Mouse (Mus musculus): Measurements from ENCODE around the gene Kcnj14. TPM values are rescaled to one million over a fixed set of nuclear protein-coding genes. Genes with fewer than 3 reads are reported as not detected.

Kcnj14 gene
- polyA plus RNA-seq, 1 experiment from 2014 or later = 0.14 TPM

DNA sequence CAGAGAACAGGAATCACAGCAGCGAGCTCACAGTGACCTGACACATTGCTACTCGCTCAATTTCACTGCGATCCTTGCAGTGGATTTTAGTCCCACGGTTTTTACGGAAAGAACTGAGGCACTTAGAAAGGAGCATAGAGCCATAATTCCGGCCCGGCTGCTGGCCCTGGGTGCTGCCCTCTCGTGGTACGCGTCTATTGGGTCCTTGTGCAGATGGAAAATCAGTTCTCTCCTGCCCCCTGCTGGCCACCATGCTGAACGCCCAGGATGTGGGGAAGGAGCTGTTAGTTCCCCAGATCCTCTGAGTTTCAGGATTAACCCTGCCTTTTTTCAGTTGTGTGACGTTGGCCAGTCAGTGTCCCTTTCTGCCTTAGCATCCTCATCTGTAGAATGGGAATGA, 23.2 kb downstream of the Kcnj14 start:
- ATAC-seq (ENCODE audit: low read depth) = peak; percentile 44
- H3K9me3 ChIP-seq (replicated peaks; ENCODE audit: control insufficient read depth, low read length) = no peaks in the 10 kb centered on the region
- H3K9ac ChIP-seq (ENCODE audit: low read depth, low read length) = no peak overlapping the region
- H3K4me2 ChIP-seq (ENCODE audit: low read depth, low read length) = peak overlapping the region; percentile 59
- no peak overlapping the region for H3K27ac ChIP-seq (ENCODE audit: low read length)
- H3K36me3 ChIP-seq (ENCODE audit: control insufficient read depth, insufficient read depth) = no peaks in the 10 kb centered on the region
- WGBS (ENCODE audit: insufficient replicate concordance) = 2% methylated on average over 12 of the region's 12 CpGs
- peaks cover 35% of the 10 kb centered on the region for H3K4me1 ChIP-seq (ENCODE audit: control insufficient read depth, low read depth, low read length)
- peak overlapping the region; percentile 36 for H3K4me3 ChIP-seq (ENCODE audit: low read depth, low read length)
- H3K27me3 ChIP-seq (ENCODE audit: control insufficient read depth, insufficient read depth, low read depth, low read length) = peaks cover 37% of the 10 kb centered on the region

GRCm38 (mm10) chr7:45800546-45801204, 23.9 kb downstream of the Kcnj14 start:
- peak; percentile 40 for ATAC-seq (ENCODE audit: low read depth)
- WGBS (ENCODE audit: insufficient replicate concordance) = 3% methylated on average over 24 of the region's 25 CpGs
- no peak overlapping the region for H3K27ac ChIP-seq (ENCODE audit: low read length)
- H3K4me3 ChIP-seq (ENCODE audit: low read depth, low read length) = peak overlapping the region; percentile 36
- no peaks in the 10 kb centered on the region for H3K9me3 ChIP-seq (replicated peaks; ENCODE audit: control insufficient read depth, low read length)
- no peaks in the 10 kb centered on the region for H3K36me3 ChIP-seq (ENCODE audit: control insufficient read depth, insufficient read depth)
- peaks cover 41% of the 10 kb centered on the region for H3K27me3 ChIP-seq (ENCODE audit: control insufficient read depth, insufficient read depth, low read depth, low read length)
- H3K9ac ChIP-seq (ENCODE audit: low read depth, low read length) = peak overlapping the region; percentile 22; the same call in 1 of the 2 replicates
- peaks cover 38% of the 10 kb centered on the region for H3K4me1 ChIP-seq (ENCODE audit: control insufficient read depth, low read depth, low read length)
- H3K4me2 ChIP-seq (ENCODE audit: low read depth, low read length) = peak overlapping the region; percentile 59

GRCm38 (mm10) chr7:45800001-45800400, 24.6 kb downstream of the Kcnj14 start:
- Histone ChIP-seq H3K36me3 (ENCODE audit: control insufficient read depth, insufficient read depth) (no peaks in the 10 kb centered on the region), H3K27ac (ENCODE audit: low read length) (no peak overlapping the region), H3K4me3 (ENCODE audit: low read depth, low read length) (peak overlapping the region; percentile 36; the same call in 1 of the 2 replicates), H3K9ac (ENCODE audit: low read depth, low read length) (no peak overlapping the region), H3K9me3 (replicated peaks; ENCODE audit: control insufficient read depth, low read length) (no peaks in the 10 kb centered on the region), H3K4me2 (ENCODE audit: low read depth, low read length) (peak overlapping the region; percentile 59; the same call in 1 of the 2 replicates), H3K4me1 (ENCODE audit: control insufficient read depth, low read depth, low read length) (peaks cover 38% of the 10 kb centered on the region), H3K27me3 (ENCODE audit: control insufficient read depth, insufficient read depth, low read depth, low read length) (peaks cover 44% of the 10 kb centered on the region)
- WGBS (ENCODE audit: insufficient replicate concordance) = 28% methylated on average over 7 of the region's 7 CpGs
- no peak for ATAC-seq (ENCODE audit: low read depth)

DNA sequence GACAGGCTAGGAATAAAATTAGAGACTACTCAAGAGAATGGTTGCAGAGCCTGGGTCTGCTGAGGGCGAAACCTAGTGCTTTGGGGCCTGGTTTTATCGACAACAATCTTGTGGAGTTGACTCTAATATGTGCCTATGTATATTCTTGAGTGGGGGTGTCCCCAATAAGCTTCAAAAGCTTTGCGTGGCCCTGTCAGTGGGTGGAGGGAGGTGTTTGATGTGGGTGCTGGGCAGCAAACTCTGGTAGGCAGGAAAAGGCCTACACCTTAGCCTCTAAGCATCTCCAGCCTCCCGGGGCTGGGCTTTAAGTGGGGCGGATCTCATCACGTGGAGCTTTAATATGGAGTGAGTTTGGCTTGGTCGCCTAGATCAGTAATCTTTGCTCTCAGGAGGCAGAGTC, 25.7 kb downstream of the Kcnj14 start:
- Histone ChIP-seq H3K4me3 (ENCODE audit: low read depth, low read length) (peak overlapping the region; percentile 57), H3K27ac (ENCODE audit: low read length) (no peak overlapping the region), H3K4me1 (ENCODE audit: control insufficient read depth, low read depth, low read length) (peaks cover 38% of the 10 kb centered on the region), H3K9ac (ENCODE audit: low read depth, low read length) (no peak overlapping the region), H3K4me2 (ENCODE audit: low read depth, low read length) (peak overlapping the region; percentile 76), H3K27me3 (ENCODE audit: control insufficient read depth, insufficient read depth, low read depth, low read length) (peaks cover 49% of the 10 kb centered on the region), H3K36me3 (ENCODE audit: control insufficient read depth, insufficient read depth) (no peaks in the 10 kb centered on the region), H3K9me3 (replicated peaks; ENCODE audit: control insufficient read depth, low read length) (no peaks in the 10 kb centered on the region)
- WGBS (ENCODE audit: insufficient replicate concordance) = 36% methylated on average over 7 of the region's 7 CpGs
- no peak for ATAC-seq (ENCODE audit: low read depth)

GRCm38 (mm10) chr7:45798511-45798836, 26.1 kb downstream of the Kcnj14 start:
- Histone ChIP-seq H3K27me3 (ENCODE audit: control insufficient read depth, insufficient read depth, low read depth, low read length) (peaks cover 49% of the 10 kb centered on the region), H3K9me3 (replicated peaks; ENCODE audit: control insufficient read depth, low read length) (no peaks in the 10 kb centered on the region), H3K27ac (ENCODE audit: low read length) (no peak overlapping the region), H3K4me2 (ENCODE audit: low read depth, low read length) (peak overlapping the region; percentile 76), H3K4me1 (ENCODE audit: control insufficient read depth, low read depth, low read length) (peaks cover 38% of the 10 kb centered on the region), H3K9ac (ENCODE audit: low read depth, low read length) (peak overlapping the region; percentile 41; the same call in 1 of the 2 replicates), H3K4me3 (ENCODE audit: low read depth, low read length) (peak overlapping the region; percentile 57), H3K36me3 (ENCODE audit: control insufficient read depth, insufficient read depth) (no peaks in the 10 kb centered on the region)
- under 1% methylated on average over 19 of the region's 19 CpGs for WGBS (ENCODE audit: insufficient replicate concordance)
- no peak for ATAC-seq (ENCODE audit: low read depth)

GRCm38 (mm10) chr7:45797661-45798510, 26.7 kb downstream of the Kcnj14 start:
- Histone ChIP-seq H3K36me3 (ENCODE audit: control insufficient read depth, insufficient read depth) (no peaks in the 10 kb centered on the region), H3K4me3 (ENCODE audit: low read depth, low read length) (peak overlapping the region; percentile 57), H3K27ac (ENCODE audit: low read length) (no peak overlapping the region), H3K27me3 (ENCODE audit: control insufficient read depth, insufficient read depth, low read depth, low read length) (peaks cover 54% of the 10 kb centered on the region), H3K4me1 (ENCODE audit: control insufficient read depth, low read depth, low read length) (peaks cover 38% of the 10 kb centered on the region), H3K4me2 (ENCODE audit: low read depth, low read length) (peak overlapping the region; percentile 76), H3K9me3 (replicated peaks; ENCODE audit: control insufficient read depth, low read length) (no peaks in the 10 kb centered on the region), H3K9ac (ENCODE audit: low read depth, low read length) (peak overlapping the region; percentile 41; the same call in 1 of the 2 replicates)
- WGBS (ENCODE audit: insufficient replicate concordance) = 2% methylated on average over 60 of the region's 60 CpGs
- no peak for ATAC-seq (ENCODE audit: low read depth)

DNA sequence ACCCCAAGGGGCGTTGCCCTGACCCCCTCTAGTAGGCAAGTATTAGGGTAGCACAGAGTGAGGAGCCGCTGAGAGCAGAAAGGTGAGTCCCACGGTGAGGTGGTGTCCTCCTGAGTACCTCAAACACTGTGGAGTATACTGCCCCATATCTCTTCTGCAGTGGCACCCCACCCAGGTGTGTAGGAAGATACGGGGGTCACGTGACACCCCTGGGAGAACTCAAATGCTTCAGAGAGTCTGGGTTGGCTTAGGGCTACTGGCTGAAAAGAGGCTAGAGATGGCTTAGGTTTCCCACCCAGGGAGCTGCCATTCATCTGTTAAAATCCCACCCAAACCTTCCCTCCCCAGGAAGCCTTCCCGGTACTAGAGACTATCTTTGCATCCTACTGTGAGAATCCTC, 27.6 kb downstream of the Kcnj14 start:
- Histone ChIP-seq H3K4me1 (ENCODE audit: control insufficient read depth, low read depth, low read length) (peaks cover 38% of the 10 kb centered on the region), H3K36me3 (ENCODE audit: control insufficient read depth, insufficient read depth) (no peaks in the 10 kb centered on the region), H3K9me3 (replicated peaks; ENCODE audit: control insufficient read depth, low read length) (no peaks in the 10 kb centered on the region), H3K27me3 (ENCODE audit: control insufficient read depth, insufficient read depth, low read depth, low read length) (peaks cover 55% of the 10 kb centered on the region), H3K4me3 (ENCODE audit: low read depth, low read length) (peak overlapping the region; percentile 57; the same call in 1 of the 2 replicates), H3K9ac (ENCODE audit: low read depth, low read length) (no peak overlapping the region), H3K27ac (ENCODE audit: low read length) (0 out of 2 replicates have a peak overlapping the region, but pooled peaks have one; percentile 45), H3K4me2 (ENCODE audit: low read depth, low read length) (peak overlapping the region; percentile 76)
- peak; percentile 84 for ATAC-seq (ENCODE audit: low read depth)
- 25% methylated on average over 6 of the region's 6 CpGs for WGBS (ENCODE audit: insufficient replicate concordance)

DNA sequence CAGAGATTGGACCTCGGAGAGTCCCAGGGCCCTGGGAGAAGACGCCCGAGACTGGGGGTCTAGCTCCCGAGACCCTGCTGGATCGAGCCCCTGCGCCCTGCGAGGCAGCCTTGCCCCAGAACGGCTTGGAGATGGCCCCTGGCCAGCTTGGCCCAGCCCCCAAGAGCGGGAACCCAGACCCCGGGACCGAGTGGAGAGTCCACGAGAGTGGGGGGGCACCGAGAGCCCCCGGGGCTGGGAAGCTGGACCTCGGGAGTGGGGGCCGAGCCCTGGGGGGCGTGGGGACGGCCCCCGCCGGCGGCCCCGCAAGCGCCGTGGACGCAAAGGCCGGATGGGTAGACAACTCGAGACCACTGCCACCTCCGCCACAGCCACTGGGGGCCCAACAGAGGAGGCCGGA, 29.6 kb downstream of the Kcnj14 start:
- Histone ChIP-seq H3K27me3 (ENCODE audit: control insufficient read depth, insufficient read depth, low read depth, low read length) (peaks cover 50% of the 10 kb centered on the region), H3K4me1 (ENCODE audit: control insufficient read depth, low read depth, low read length) (peaks cover 27% of the 10 kb centered on the region), H3K27ac (ENCODE audit: low read length) (no peak overlapping the region), H3K4me3 (ENCODE audit: low read depth, low read length) (no peak overlapping the region), H3K36me3 (ENCODE audit: control insufficient read depth, insufficient read depth) (no peaks in the 10 kb centered on the region), H3K9ac (ENCODE audit: low read depth, low read length) (no peak overlapping the region), H3K9me3 (replicated peaks; ENCODE audit: control insufficient read depth, low read length) (no peaks in the 10 kb centered on the region), H3K4me2 (ENCODE audit: low read depth, low read length) (no peak overlapping the region)
- no peak for ATAC-seq (ENCODE audit: low read depth)
- 85% methylated on average over 29 of the region's 29 CpGs for WGBS (ENCODE audit: insufficient replicate concordance)

All from liver, embryonic 16.5 days (tissue).